Mouse (Mus musculus): ENCODE data around the gene Ryr3. TPM values are rescaled to one million over a fixed set of nuclear protein-coding genes. Genes with fewer than 3 reads are reported as not detected.

Gene Ryr3
- total RNA-seq (2014; fragmentation: Nextera tagmentation), result 0.07 TPM in 1 of 2 replicates, not detected in the other
- total RNA-seq (2017), result not detected in 2 replicates

GRCm38 (mm10) chr2:113216746-113217461 is at the start of gene Ryr3:
Ryr3 (minus strand) TSS chr2:113217096.
- no peak for ATAC-seq (replicated peaks; ENCODE audit: low FRiP score, low TSS enrichment, poor library complexity, severe bottlenecking)

- ATAC-seq (replicated peaks; ENCODE audit: low FRiP score, low TSS enrichment, poor library complexity, severe bottlenecking), result no peak
These were observed 22.0 kb upstream of the Ryr3 start for GRCm38 (mm10) chr2:113238871-113239270.

- no peak for ATAC-seq (replicated peaks; ENCODE audit: low FRiP score, low TSS enrichment, poor library complexity, severe bottlenecking)
These were observed 20.1 kb upstream of the Ryr3 start for GRCm38 (mm10) chr2:113236993-113237392.

GRCm38 (mm10) chr2:113234559-113234958 is 17.7 kb upstream of the Ryr3 start:
- no peak for ATAC-seq (replicated peaks; ENCODE audit: low FRiP score, low TSS enrichment, poor library complexity, severe bottlenecking)

GRCm38 (mm10) chr2:113233356-113233755 is 16.5 kb upstream of the Ryr3 start:
- no peak for ATAC-seq (replicated peaks; ENCODE audit: low FRiP score, low TSS enrichment, poor library complexity, severe bottlenecking)

- ATAC-seq (replicated peaks; ENCODE audit: low FRiP score, low TSS enrichment, poor library complexity, severe bottlenecking), result no peak
These were observed 671 bp downstream of the Ryr3 start for GRCm38 (mm10) chr2:113216105-113216745.

- ATAC-seq (replicated peaks; ENCODE audit: low FRiP score, low TSS enrichment, poor library complexity, severe bottlenecking), result no peak
These were observed 6.9 kb downstream of the Ryr3 start for GRCm38 (mm10) chr2:113210023-113210422.

- ATAC-seq (replicated peaks; ENCODE audit: low FRiP score, low TSS enrichment, poor library complexity, severe bottlenecking), result no peak
These were observed 7.6 kb downstream of the Ryr3 start for GRCm38 (mm10) chr2:113209263-113209662.

- no peak for ATAC-seq (replicated peaks; ENCODE audit: low FRiP score, low TSS enrichment, poor library complexity, severe bottlenecking)
These were observed 14.0 kb downstream of the Ryr3 start for GRCm38 (mm10) chr2:113202857-113203256.

GRCm38 (mm10) chr2:113199030-113199679 is 17.7 kb downstream of the Ryr3 start:
- ATAC-seq (replicated peaks; ENCODE audit: low FRiP score, low TSS enrichment, poor library complexity, severe bottlenecking), result no peak

GRCm38 (mm10) chr2:113187158-113187557 is 29.7 kb downstream of the Ryr3 start:
- no peak for ATAC-seq (replicated peaks; ENCODE audit: low FRiP score, low TSS enrichment, poor library complexity, severe bottlenecking)

GRCm38 (mm10) chr2:113181701-113182100 is 35.2 kb downstream of the Ryr3 start:
- ATAC-seq (replicated peaks; ENCODE audit: low FRiP score, low TSS enrichment, poor library complexity, severe bottlenecking), result no peak

- no peak for ATAC-seq (replicated peaks; ENCODE audit: low FRiP score, low TSS enrichment, poor library complexity, severe bottlenecking)
These were observed 38.8 kb downstream of the Ryr3 start for GRCm38 (mm10) chr2:113178047-113178446.

- ATAC-seq (replicated peaks; ENCODE audit: low FRiP score, low TSS enrichment, poor library complexity, severe bottlenecking), result no peak
These were observed 40.6 kb downstream of the Ryr3 start for GRCm38 (mm10) chr2:113176337-113176736.

GRCm38 (mm10) chr2:113168096-113168495 is 48.8 kb downstream of the Ryr3 start:
- ATAC-seq (replicated peaks; ENCODE audit: low FRiP score, low TSS enrichment, poor library complexity, severe bottlenecking), result no peak

GRCm38 (mm10) chr2:113161494-113161893 is 55.4 kb downstream of the Ryr3 start:
- ATAC-seq (replicated peaks; ENCODE audit: low FRiP score, low TSS enrichment, poor library complexity, severe bottlenecking), result no peak

- no peak for ATAC-seq (replicated peaks; ENCODE audit: low FRiP score, low TSS enrichment, poor library complexity, severe bottlenecking)
These were observed 79.1 kb downstream of the Ryr3 start for GRCm38 (mm10) chr2:113137766-113138165.

- no peak for ATAC-seq (replicated peaks; ENCODE audit: low FRiP score, low TSS enrichment, poor library complexity, severe bottlenecking)
These were observed 93.4 kb downstream of the Ryr3 start for GRCm38 (mm10) chr2:113123476-113123875.

GRCm38 (mm10) chr2:113119080-113119479 is 97.8 kb downstream of the Ryr3 start:
- no peak for ATAC-seq (replicated peaks; ENCODE audit: low FRiP score, low TSS enrichment, poor library complexity, severe bottlenecking)

- ATAC-seq (replicated peaks; ENCODE audit: low FRiP score, low TSS enrichment, poor library complexity, severe bottlenecking), result no peak
These were observed 100.1 kb downstream of the Ryr3 start for GRCm38 (mm10) chr2:113116788-113117187.

- no peak for ATAC-seq (replicated peaks; ENCODE audit: low FRiP score, low TSS enrichment, poor library complexity, severe bottlenecking)
These were observed 101.0 kb downstream of the Ryr3 start for GRCm38 (mm10) chr2:113115897-113116283.
